Mouse (Mus musculus) small intestine, adult 2 months (tissue): Measurements from ENCODE around the gene Nubp2.

Experiments
- CTCF ChIP-seq: fragments of 200-500 bp; IDR thresholded peaks from 2 replicates; pipeline ENCODE4 v1.5.1; 2012; ENCODE audit warnings: low read depth, mild to moderate bottlenecking, control low read depth, inconsistent platforms, low read length, moderate library complexity, mixed read lengths; ENCODE audit not compliant: insufficient replicate concordance, insufficient read length; ENCODE audit errors: extremely low read depth
- POLR2A ChIP-seq: fragments of 200-500 bp; IDR thresholded peaks from 2 replicates; pipeline ENCODE4 v1.6.1; 2012; ENCODE audit warnings: low read depth, mild to moderate bottlenecking, control low read depth, inconsistent platforms, low read length, moderate library complexity

- TF ChIP-seq POLR2A (no peak), CTCF (no peak)
These were observed 37.1 kb upstream of the Nubp2 start for GRCm38 (mm10) chr17:24923246-24923645.
